Mouse (Mus musculus) MEL (cell line): ENCODE measurements around the gene Olfr937. TPM values are rescaled to one million over a fixed set of nuclear protein-coding genes. Genes with fewer than 3 reads are reported as not detected.

ENCODE experiments used
- DNase-seq: peaks from one replicate; pipeline ENCODE4 v3.0.0; 2011; ENCODE audit warnings: low read depth, low spot score
- H3K27ac ChIP-seq: 2 replicates; pipeline ENCODE4 v1.5.1; 2012; ENCODE audit warnings: low read depth, mild to moderate bottlenecking, control low read depth, low read length, moderate library complexity; ENCODE audit not compliant: control insufficient read depth
- H3K27me3 ChIP-seq, 2 experiments: fragments of 150-350 bp in 1 of 2; sonication (generic) in 1 of 2; 2 replicates each; pipeline ENCODE4 v1.6.1; 2012; ENCODE audit warnings: low read length in 2 of 2, mild to moderate bottlenecking in 2 of 2, improper control_type of control experiment in 1 of 2, moderate library complexity in 1 of 2; ENCODE audit not compliant: insufficient read depth in 2 of 2, control insufficient read depth in 1 of 2
- H3K36me3 ChIP-seq, 2 experiments: 2 replicates each; pipeline ENCODE4 v1.6.1; 2012 to 2014; ENCODE audit warnings: low read length in 2 of 2, improper control_type of control experiment in 1 of 2, inconsistent platforms in 1 of 2, mild to moderate bottlenecking in 1 of 2; ENCODE audit not compliant: insufficient read depth in 2 of 2, control insufficient read depth in 1 of 2
- H3K4me1 ChIP-seq, 2 experiments: fragments of 150-350 bp in 1 of 2; sonication (generic) in 1 of 2; 2 replicates each; pipeline ENCODE4 v1.6.1; 2012; ENCODE audit warnings: low read length in 2 of 2, improper control_type of control experiment in 1 of 2, mild to moderate bottlenecking in 1 of 2; ENCODE audit not compliant: insufficient read depth in 2 of 2, control insufficient read depth in 1 of 2
- H3K4me3 ChIP-seq, 2 experiments: fragments of 150-350 bp in 1 of 2; sonication (generic) in 1 of 2; 2 replicates each; pipeline ENCODE4 v1.5.1; 2012; ENCODE audit warnings: low read depth in 2 of 2, low read length in 2 of 2, mild to moderate bottlenecking in 2 of 2, moderate library complexity in 2 of 2, control low read depth in 1 of 2, improper control_type of control experiment in 1 of 2; ENCODE audit not compliant: control insufficient read depth in 1 of 2, insufficient read depth in 1 of 2
- H3K79me2 ChIP-seq: 2 replicates; pipeline ENCODE4 v1.6.1; 2012; ENCODE audit warnings: mild to moderate bottlenecking, low read length, moderate library complexity; ENCODE audit not compliant: control insufficient read depth, poor library complexity, insufficient read depth
- H3K9ac ChIP-seq: 2 replicates; pipeline ENCODE4 v1.6.1; 2012; ENCODE audit warnings: low read depth, mild to moderate bottlenecking, control low read depth, low read length, moderate library complexity; ENCODE audit not compliant: control insufficient read depth, poor library complexity, severe bottlenecking
- H3K9me3 ChIP-seq: fragments of 150-350 bp; sonication (generic); replicated peaks from 2 replicates; pipeline ENCODE4 v1.6.1; 2012; ENCODE audit warnings: mild to moderate bottlenecking, low read length, improper control_type of control experiment, moderate library complexity; ENCODE audit not compliant: insufficient read depth
- CHD1 ChIP-seq: IDR thresholded peaks from 2 replicates; pipeline ENCODE4 v1.6.1; 2012; ENCODE audit warnings: low read depth, mild to moderate bottlenecking, inconsistent platforms, low read length, improper control_type of control experiment
- CTCF ChIP-seq, 3 experiments: IDR thresholded peaks in 2 of 3; conservative IDR thresholded peaks in 1 of 3; 2 replicates each; pipeline ENCODE4 v1.5.1; 2011 to 2012; ENCODE audit warnings: low read length in 3 of 3, low read depth in 2 of 3, mild to moderate bottlenecking in 2 of 3, improper control_type of control experiment in 1 of 3, inconsistent platforms in 1 of 3, mixed read lengths in 1 of 3, moderate library complexity in 1 of 3; ENCODE audit not compliant: control insufficient read depth in 1 of 3, insufficient read depth in 1 of 3, poor library complexity in 1 of 3, severe bottlenecking in 1 of 3
- E2F4 ChIP-seq: IDR thresholded peaks from 2 replicates; pipeline ENCODE4 v1.6.1; 2011; ENCODE audit warnings: low read depth, low read length, improper control_type of control experiment, borderline replicate concordance
- ETS1 ChIP-seq: IDR thresholded peaks from 2 replicates; pipeline ENCODE4 v1.6.1; 2012; ENCODE audit warnings: low read depth, mild to moderate bottlenecking, inconsistent platforms, low read length, improper control_type of control experiment, moderate library complexity
- GABPA ChIP-seq: IDR thresholded peaks from 2 replicates; pipeline ENCODE4 v1.6.1; 2012; ENCODE audit warnings: low read depth, mild to moderate bottlenecking, inconsistent platforms, low read length, improper control_type of control experiment, moderate library complexity
- JUND ChIP-seq: IDR thresholded peaks from 2 replicates; pipeline ENCODE4 v1.6.1; 2011; ENCODE audit warnings: low read depth, mild to moderate bottlenecking, improper control_type of control experiment, low read length
- KAT2A ChIP-seq: conservative IDR thresholded peaks from 2 replicates; pipeline ENCODE4 v1.6.1; 2012; ENCODE audit warnings: low read depth, low read length, improper control_type of control experiment, inconsistent platforms
- MEF2A ChIP-seq: IDR thresholded peaks from 2 replicates; pipeline ENCODE4 v1.6.1; 2014; ENCODE audit warnings: low read depth, mild to moderate bottlenecking, inconsistent platforms, low read length, improper control_type of control experiment; ENCODE audit not compliant: poor library complexity, insufficient replicate concordance, severe bottlenecking; ENCODE audit errors: extremely low read depth
- MXI1 ChIP-seq: IDR thresholded peaks from 2 replicates; pipeline ENCODE4 v1.6.1; 2011; ENCODE audit warnings: mild to moderate bottlenecking, low read depth, low read length, improper control_type of control experiment
- MYC ChIP-seq: IDR thresholded peaks from 2 replicates; pipeline ENCODE4 v1.6.1; 2011; ENCODE audit warnings: low read depth, mild to moderate bottlenecking, low read length, improper control_type of control experiment, moderate library complexity
- POLR2A ChIP-seq, 2 experiments: IDR thresholded peaks; 2 replicates each; pipeline ENCODE4 v1.6.1; 2011 to 2012; ENCODE audit warnings: low read length in 2 of 2, mild to moderate bottlenecking in 2 of 2, control low read depth in 1 of 2, improper control_type of control experiment in 1 of 2, low read depth in 1 of 2, moderate library complexity in 1 of 2; ENCODE audit not compliant: control insufficient read depth in 1 of 2, insufficient read depth in 1 of 2, poor library complexity in 1 of 2
- POLR2AphosphoS2 ChIP-seq: IDR thresholded peaks from 2 replicates; pipeline ENCODE4 v1.6.1; 2011; ENCODE audit warnings: low read length, improper control_type of control experiment
- POLR2AphosphoS5 ChIP-seq: IDR thresholded peaks from 2 replicates; pipeline ENCODE4 v1.6.1; 2012; ENCODE audit warnings: low read depth, borderline replicate concordance, mild to moderate bottlenecking, inconsistent platforms, low read length, moderate library complexity, mixed read lengths
- RCOR1 ChIP-seq: IDR thresholded peaks from 2 replicates; pipeline ENCODE4 v1.6.1; 2012; ENCODE audit warnings: low read depth, mild to moderate bottlenecking, inconsistent platforms, low read length, improper control_type of control experiment
- SIN3A ChIP-seq: IDR thresholded peaks from 2 replicates; pipeline ENCODE4 v1.6.1; 2012; ENCODE audit warnings: low read length, improper control_type of control experiment, inconsistent platforms
- SMC3 ChIP-seq: IDR thresholded peaks from 2 replicates; pipeline ENCODE4 v1.6.1; 2011; ENCODE audit warnings: low read depth, low read length, improper control_type of control experiment
- TAL1 ChIP-seq: IDR thresholded peaks from 2 replicates; pipeline ENCODE4 v1.6.1; 2012; ENCODE audit warnings: mild to moderate bottlenecking, inconsistent platforms, low read length, moderate library complexity, mixed read lengths
- TBP ChIP-seq: IDR thresholded peaks from 2 replicates; pipeline ENCODE4 v1.8.0; 2011; ENCODE audit warnings: low read depth, low read length, improper control_type of control experiment
- TCF12 ChIP-seq: IDR thresholded peaks from 2 replicates; pipeline ENCODE4 v1.6.1; 2014; ENCODE audit warnings: low read depth, mild to moderate bottlenecking, inconsistent platforms, low read length, improper control_type of control experiment, moderate library complexity
- USF1 ChIP-seq: IDR thresholded peaks from 2 replicates; pipeline ENCODE4 v1.6.1; 2014; ENCODE audit warnings: low read depth, mild to moderate bottlenecking, inconsistent platforms, low read length, improper control_type of control experiment, moderate library complexity
- ZC3H11A ChIP-seq: IDR thresholded peaks from 2 replicates; pipeline ENCODE4 v1.6.1; 2012; ENCODE audit warnings: low read depth, mild to moderate bottlenecking, inconsistent platforms, low read length, improper control_type of control experiment
- ZKSCAN1 ChIP-seq: IDR thresholded peaks from 2 replicates; pipeline ENCODE4 v1.6.1; 2012; ENCODE audit warnings: low read depth, mild to moderate bottlenecking, inconsistent platforms, low read length, improper control_type of control experiment, moderate library complexity
- ZNF384 ChIP-seq: IDR thresholded peaks from 2 replicates; pipeline ENCODE4 v1.6.1; 2012; ENCODE audit warnings: low read depth, mild to moderate bottlenecking, inconsistent platforms, low read length, improper control_type of control experiment
- polyA plus RNA-seq, 2 experiments: library from polyadenylated mRNA; stranded (reverse) in 1 of 2; unstranded in 1 of 2; fragments of >175 nt in 1 of 2; fragments of >200 nt in 1 of 2; gene quantifications; 2 replicates each; pipeline versions ENCODE4 v1.2.1 to v1.2.4; 2012; ENCODE audit warnings: low replicate concordance in 2 of 2, low read depth in 1 of 2; ENCODE audit not compliant: insufficient read length in 2 of 2, insufficient read depth in 1 of 2, missing spikeins in 1 of 2
- total RNA-seq: library from RNA; depleted of rRNA; stranded (reverse); fragments of 300-350 nt; gene quantifications from 2 replicates; pipeline ENCODE4 v1.2.3, GENCODE M21; 2012; rRNA removed

Gene Olfr937
- total RNA-seq (not detected in 2 replicates), polyA plus RNA-seq (not detected)

DNA sequence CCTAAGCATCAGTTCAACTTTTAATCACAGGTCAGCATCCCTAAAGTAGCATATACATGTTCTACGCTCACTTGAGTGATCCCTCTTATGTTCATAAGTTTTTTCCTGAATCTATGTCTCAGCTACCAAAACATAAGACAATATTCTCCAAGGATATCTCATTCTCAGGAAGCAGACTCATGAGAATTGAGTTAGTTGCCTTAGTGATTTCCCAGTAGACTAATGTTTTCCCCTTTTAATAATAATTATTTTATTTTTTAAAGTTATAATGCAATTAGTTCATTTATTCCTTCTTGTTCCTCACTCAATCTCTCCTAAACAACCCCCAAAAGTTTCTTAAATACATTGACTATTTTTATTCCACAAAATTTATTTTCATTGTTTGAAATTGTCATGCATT, at the start of gene Olfr937:
Gene Olfr937, minus strand, starts transcription at position 101 of the 400 bp plus-strand sequence.
- TF ChIP-seq CTCF (IDR thresholded peaks at IDR 0.05 in 2 of 3, conservative IDR thresholded peaks at IDR 0.05 in 1 of 3; ENCODE audit: control insufficient read depth in 1 of 3, insufficient read depth in 1 of 3, low read depth in 2 of 3, low read length in 3 of 3, poor library complexity in 1 of 3, severe bottlenecking in 1 of 3), result no peak
- TF ChIP-seq TCF12, result no peak
- no peak for TF ChIP-seq ZNF384
- TF ChIP-seq POLR2AphosphoS2, result no peak
- no peak for TF ChIP-seq SMC3
- TF ChIP-seq TAL1, result no peak
- TF ChIP-seq MYC, result no peak
- no peak for TF ChIP-seq RCOR1
- no peak for TF ChIP-seq ETS1
- TF ChIP-seq, all 39 proteins: peak for 0
- H3K79me2 ChIP-seq, result no peaks in the 10 kb centered on the region
- H3K4me3 ChIP-seq, result no peak within 1 kb of the TSS
- H3K4me1 ChIP-seq, result no peaks in the 10 kb centered on the region
- H3K36me3 ChIP-seq, result no peaks in the 10 kb centered on the region
- DNase-seq, result no peak
- no peaks in the 10 kb centered on the region for H3K27me3 ChIP-seq
- H3K27ac ChIP-seq, result no peak within 1 kb of the TSS
- no peak within 1 kb of the TSS for H3K9ac ChIP-seq
- H3K9me3 ChIP-seq, result no peaks in the 10 kb centered on the region

DNA sequence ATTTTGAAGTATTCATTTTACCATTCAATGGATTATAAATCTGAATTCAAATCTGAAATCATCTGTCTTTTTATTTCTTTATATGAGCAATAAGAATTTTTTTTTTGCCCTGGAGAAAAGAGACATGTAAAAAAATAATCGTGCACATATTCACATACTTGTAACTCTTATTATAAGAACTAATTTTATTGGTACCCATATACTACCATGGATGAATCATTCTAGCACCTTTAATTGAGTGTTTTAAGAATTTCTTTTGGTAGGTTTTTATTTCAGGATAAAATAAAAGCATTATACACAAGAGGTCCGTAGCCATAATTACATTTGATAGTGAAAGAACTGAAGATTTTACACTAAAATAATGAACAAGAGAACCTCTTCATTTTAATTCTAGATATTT, 14.0 kb upstream of the Olfr937 start, which contains the start of gene Olfr938:
Gene Olfr938, minus strand, starts transcription at position 101 of the 400 bp plus-strand sequence.
- no peak within 1 kb of the TSS for H3K27ac ChIP-seq

DNA sequence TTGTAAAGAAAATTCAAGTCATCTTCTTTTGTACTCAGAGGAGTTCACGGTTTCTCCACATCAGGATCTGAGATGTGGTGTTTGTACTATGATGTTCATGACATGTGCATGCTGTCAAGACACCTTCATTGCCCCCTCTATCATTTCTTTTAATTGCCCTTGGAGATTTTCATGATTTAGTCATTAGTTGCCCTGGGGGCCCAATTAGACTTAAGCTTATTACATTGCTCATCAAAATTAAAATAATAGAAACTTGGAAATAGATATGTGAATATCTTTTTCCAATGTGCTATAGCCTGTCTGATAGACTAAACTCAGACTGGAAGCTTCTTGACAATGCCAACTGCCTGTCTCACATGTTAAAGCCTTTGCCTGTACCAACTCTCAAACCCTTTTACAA, 41.5 kb downstream of the Olfr937 start, which contains the start of gene Olfr146:
Gene Olfr146, minus strand, starts transcription at position 101 of the 400 bp plus-strand sequence.
- H3K79me2 ChIP-seq, result no peaks in the 10 kb centered on the region
- no peak within 1 kb of the TSS for H3K27ac ChIP-seq
- no peak within 1 kb of the TSS for H3K4me3 ChIP-seq
- TF ChIP-seq GABPA, result no peak
- no peak for DNase-seq
- H3K9ac ChIP-seq, result no peak within 1 kb of the TSS
- no peaks in the 10 kb centered on the region for H3K27me3 ChIP-seq
- H3K9me3 ChIP-seq, result no peaks in the 10 kb centered on the region
- H3K4me1 ChIP-seq, result no peaks in the 10 kb centered on the region
- H3K36me3 ChIP-seq, result no peaks in the 10 kb centered on the region

More for the DNA sequence above, 14.0 kb upstream of the Olfr937 start, which contains the start of gene Olfr938:
- no peaks in the 10 kb centered on the region for H3K36me3 ChIP-seq
- no peaks in the 10 kb centered on the region for H3K9me3 ChIP-seq
- H3K79me2 ChIP-seq, result no peaks in the 10 kb centered on the region
- H3K4me1 ChIP-seq, result no peaks in the 10 kb centered on the region
- H3K9ac ChIP-seq, result no peak within 1 kb of the TSS
- TF ChIP-seq POLR2A (IDR thresholded peaks at IDR 0.05; ENCODE audit: control insufficient read depth in 1 of 2, insufficient read depth in 1 of 2, low read depth in 1 of 2, low read length in 2 of 2, poor library complexity in 1 of 2), result no peak
- no peak for TF ChIP-seq ZC3H11A
- TF ChIP-seq E2F4, result no peak
- no peak for TF ChIP-seq ZKSCAN1
- TF ChIP-seq CHD1, result no peak
- TF ChIP-seq KAT2A, result no peak
- TF ChIP-seq SIN3A, result no peak
- TF ChIP-seq RCOR1, result no peak
- no peak for TF ChIP-seq JUND
- TF ChIP-seq TCF12, result no peak
- TF ChIP-seq MXI1, result no peak
- no peak for TF ChIP-seq MYC
- no peak for TF ChIP-seq MEF2A
- TF ChIP-seq USF1, result no peak
- no peak for TF ChIP-seq POLR2AphosphoS5
- TF ChIP-seq TBP, result no peak
- TF ChIP-seq ZNF384, result no peak
- no peaks in the 10 kb centered on the region for H3K27me3 ChIP-seq
- no peak for DNase-seq
- H3K4me3 ChIP-seq, result no peak within 1 kb of the TSS
